Mouse (Mus musculus) limb, embryonic 12.5 days (tissue): ENCODE results near the gene Nfx1. TPM values are rescaled to one million over a fixed set of nuclear protein-coding genes. Genes with fewer than 3 reads are reported as not detected.
A peak's percentile ranks its signal among the peaks of the same experiment; 100 is the strongest.

Experiments
- ATAC-seq: fragments of 200-750 bp; cut with Nextera tagmentation; 2 replicates; pipeline ENCODE4 v1.8.0; 2017; ENCODE audit warnings: low read depth, moderate TSS enrichment; ENCODE audit not compliant: insufficient number of reproducible peaks, insufficient read depth, low FRiP score, low TSS enrichment
- H3K27ac ChIP-seq: fragments of 300-500 bp; sonication (generic); 2 replicates; pipeline ENCODE4 v1.5.1; 2016; ENCODE audit warnings: mild to moderate bottlenecking, moderate library complexity
- H3K27me3 ChIP-seq: fragments of 300-500 bp; sonication (generic); 2 replicates; pipeline ENCODE4 v1.6.1; 2016; ENCODE audit warnings: mild to moderate bottlenecking, moderate library complexity
- H3K36me3 ChIP-seq: fragments of 300-500 bp; sonication (generic); 2 replicates; pipeline ENCODE4 v1.6.1; 2016; ENCODE audit warnings: mild to moderate bottlenecking, moderate library complexity
- H3K4me1 ChIP-seq: fragments of 300-500 bp; sonication (generic); replicated peaks from 2 replicates; pipeline ENCODE4 v1.6.1; 2016
- H3K4me2 ChIP-seq: fragments of 300-500 bp; sonication (generic); 2 replicates; pipeline ENCODE4 v1.6.1; 2016; ENCODE audit warnings: mild to moderate bottlenecking, moderate library complexity
- H3K4me3 ChIP-seq: fragments of 300-500 bp; sonication (generic); replicated peaks from 2 replicates; pipeline ENCODE4 v1.5.1; 2016; ENCODE audit warnings: mild to moderate bottlenecking
- H3K9ac ChIP-seq: fragments of 300-500 bp; sonication (generic); replicated peaks from 2 replicates; pipeline ENCODE4 v1.6.1; 2016; ENCODE audit warnings: mild to moderate bottlenecking, moderate library complexity
- H3K9me3 ChIP-seq: fragments of 300-500 bp; sonication (generic); 2 replicates; pipeline ENCODE4 v1.6.1; 2016; ENCODE audit warnings: mild to moderate bottlenecking, moderate library complexity
- WGBS: fragments of 180-500 bp; shearing (Covaris S2); methylation state at CpG from one replicate; pipeline ENCODE4 v1.1.7; 2016; 5-methylcytosine and 5-hydroxymethylcytosine counted together
- polyA plus RNA-seq: library from polyadenylated mRNA; unstranded; fragments of >200 nt; fragmentation: Nextera tagmentation; extraction: Ambion mirVana; gene quantifications from 2 replicates; pipeline ENCODE4 v1.2.1, GENCODE M21; 2016

Gene Nfx1
- polyA plus RNA-seq, 1 experiment from 2014 or later = 106 TPM

- peak overlapping the region; percentile 90 for H3K9ac ChIP-seq
- H3K4me2 ChIP-seq = peak overlapping the region; percentile 76
- ATAC-seq = 0 out of 2 replicates have a peak, but pooled peaks have one; percentile 16
- WGBS = under 1% methylated on average over 40 of the region's 40 CpGs
- peaks cover 23% of the 10 kb centered on the region for H3K4me1 ChIP-seq
- H3K4me3 ChIP-seq = peak overlapping the region; percentile 88
- no peaks in the 10 kb centered on the region for H3K9me3 ChIP-seq
- H3K27me3 ChIP-seq = no peaks in the 10 kb centered on the region
- H3K36me3 ChIP-seq = peaks cover 58% of the 10 kb centered on the region
- peak overlapping the region; percentile 87 for H3K27ac ChIP-seq
These were observed 23.0 kb upstream of the Nfx1 start for GRCm38 (mm10) chr4:40947565-40948159.

- H3K4me2 ChIP-seq = peak within 1 kb of the TSS; percentile 90
- H3K4me3 ChIP-seq = peak within 1 kb of the TSS; percentile 88
- no peaks in the 10 kb centered on the region for H3K9me3 ChIP-seq
- no peaks in the 10 kb centered on the region for H3K27me3 ChIP-seq
- ATAC-seq = peak; percentile 97
- peaks cover 23% of the 10 kb centered on the region for H3K4me1 ChIP-seq
- H3K9ac ChIP-seq = peak within 1 kb of the TSS; percentile 90
- under 1% methylated on average over 49 of the region's 50 CpGs for WGBS
- H3K36me3 ChIP-seq = peaks cover 58% of the 10 kb centered on the region
- H3K27ac ChIP-seq = peak within 1 kb of the TSS; percentile 87
These were observed 22.5 kb upstream of the Nfx1 start, which contains the start of the genes Bag1 and Chmp5 for GRCm38 (mm10) chr4:40948160-40948708. Gene Bag1 (minus strand): TSS chr4:40948294. Gene Chmp5 (plus strand): TSS chr4:40948407.

GRCm38 (mm10) chr4:40953521-40953920 is 17.2 kb upstream of the Nfx1 start:
- Histone ChIP-seq H3K36me3 (peaks cover 75% of the 10 kb centered on the region), H3K27me3 (no peaks in the 10 kb centered on the region)

GRCm38 (mm10) chr4:40955942-40956341 is 14.8 kb upstream of the Nfx1 start:
- Histone ChIP-seq H3K27me3 (no peaks in the 10 kb centered on the region), H3K36me3 (peaks cover 90% of the 10 kb centered on the region), H3K27ac (no peak overlapping the region), H3K9ac (no peak overlapping the region), H3K4me3 (no peak overlapping the region), H3K4me1 (no peaks in the 10 kb centered on the region), H3K9me3 (no peaks in the 10 kb centered on the region), H3K4me2 (no peak overlapping the region)
- no peak for ATAC-seq
- WGBS = 86% methylated on average over 6 of the region's 6 CpGs

More at GRCm38 (mm10) chr4:40953521-40953920, 17.2 kb upstream of the Nfx1 start:
- Histone ChIP-seq H3K4me1 (peaks cover 8% of the 10 kb centered on the region), H3K27ac (no peak overlapping the region), H3K9me3 (no peaks in the 10 kb centered on the region), H3K4me2 (no peak overlapping the region), H3K4me3 (no peak overlapping the region), H3K9ac (no peak overlapping the region)
- no peak for ATAC-seq
- 100% methylated on average over 1 of the region's 1 CpGs for WGBS

- Histone ChIP-seq H3K9me3 (no peaks in the 10 kb centered on the region), H3K4me2 (no peak overlapping the region), H3K36me3 (peaks cover 86% of the 10 kb centered on the region), H3K4me3 (no peak overlapping the region), H3K27me3 (no peaks in the 10 kb centered on the region), H3K27ac (no peak overlapping the region), H3K9ac (no peak overlapping the region), H3K4me1 (no peaks in the 10 kb centered on the region)
- WGBS = 93% methylated on average over 3 of the region's 3 CpGs
- no peak for ATAC-seq
These were observed 7.2 kb upstream of the Nfx1 start for GRCm38 (mm10) chr4:40963536-40963935.

- Histone ChIP-seq H3K27ac (no peak overlapping the region), H3K4me1 (peaks cover 18% of the 10 kb centered on the region), H3K9ac (no peak overlapping the region), H3K27me3 (no peaks in the 10 kb centered on the region), H3K9me3 (no peaks in the 10 kb centered on the region), H3K4me3 (no peak overlapping the region), H3K36me3 (peaks cover 36% of the 10 kb centered on the region), H3K4me2 (no peak overlapping the region)
- ATAC-seq = no peak
- 76% methylated on average over 4 of the region's 4 CpGs for WGBS
These were observed 1.5 kb upstream of the Nfx1 start for GRCm38 (mm10) chr4:40969161-40969560.

GRCm38 (mm10) chr4:40969781-40970591 is 720 bp upstream of the Nfx1 start:
- peaks cover 18% of the 10 kb centered on the region for H3K4me1 ChIP-seq
- no peaks in the 10 kb centered on the region for H3K9me3 ChIP-seq
- peak overlapping the region; percentile 75 for H3K4me2 ChIP-seq
- H3K4me3 ChIP-seq = peak overlapping the region; percentile 94
- H3K27me3 ChIP-seq = no peaks in the 10 kb centered on the region
- peaks cover 32% of the 10 kb centered on the region for H3K36me3 ChIP-seq
- peak; percentile 23; the same call in 1 of the 2 replicates for ATAC-seq
- WGBS = 12% methylated on average over 10 of the region's 13 CpGs
- H3K27ac ChIP-seq = peak overlapping the region; percentile 94
- peak overlapping the region; percentile 82 for H3K9ac ChIP-seq

- Histone ChIP-seq H3K27ac (peak overlapping the region; percentile 94), H3K27me3 (no peaks in the 10 kb centered on the region), H3K4me3 (peak overlapping the region; percentile 94), H3K4me2 (peak overlapping the region; percentile 75), H3K4me1 (peaks cover 18% of the 10 kb centered on the region), H3K9me3 (no peaks in the 10 kb centered on the region), H3K9ac (peak overlapping the region; percentile 82), H3K36me3 (peaks cover 29% of the 10 kb centered on the region)
- WGBS = under 1% methylated on average over 16 of the region's 16 CpGs
- no peak for ATAC-seq
These were observed 189 bp upstream of the Nfx1 start for GRCm38 (mm10) chr4:40970592-40970841.

GRCm38 (mm10) chr4:40971744-40972143 is 1.0 kb downstream of the Nfx1 start:
- ATAC-seq = no peak
- Histone ChIP-seq H3K27me3 (no peaks in the 10 kb centered on the region), H3K9me3 (no peaks in the 10 kb centered on the region), H3K4me3 (peak overlapping the region; percentile 94), H3K27ac (no peak overlapping the region; the same call in 1 of the 2 replicates), H3K4me1 (peaks cover 18% of the 10 kb centered on the region), H3K9ac (no peak overlapping the region), H3K36me3 (peaks cover 28% of the 10 kb centered on the region), H3K4me2 (peak overlapping the region; percentile 75)
- WGBS = 28% methylated on average over 13 of the region's 13 CpGs

GRCm38 (mm10) chr4:40974011-40974410 is 3.3 kb downstream of the Nfx1 start:
- peaks cover 18% of the 10 kb centered on the region for H3K4me1 ChIP-seq
- no peak overlapping the region for H3K9ac ChIP-seq
- H3K27me3 ChIP-seq = no peaks in the 10 kb centered on the region
- WGBS = 94% methylated on average over 1 of the region's 1 CpGs
- H3K27ac ChIP-seq = no peak overlapping the region
- no peak overlapping the region for H3K4me3 ChIP-seq
- H3K36me3 ChIP-seq = peaks cover 38% of the 10 kb centered on the region
- no peak overlapping the region for H3K4me2 ChIP-seq
- ATAC-seq = no peak
- H3K9me3 ChIP-seq = no peaks in the 10 kb centered on the region

GRCm38 (mm10) chr4:40975678-40976077 is 5.0 kb downstream of the Nfx1 start:
- no peak for ATAC-seq
- H3K36me3 ChIP-seq = peaks cover 54% of the 10 kb centered on the region
- H3K9ac ChIP-seq = no peak overlapping the region
- no peak overlapping the region for H3K4me3 ChIP-seq
- H3K27me3 ChIP-seq = no peaks in the 10 kb centered on the region
- H3K27ac ChIP-seq = no peak overlapping the region
- peaks cover 10% of the 10 kb centered on the region for H3K4me1 ChIP-seq
- no peaks in the 10 kb centered on the region for H3K9me3 ChIP-seq
- H3K4me2 ChIP-seq = no peak overlapping the region
- 92% methylated on average over 3 of the region's 3 CpGs for WGBS
